Mouse (Mus musculus): ENCODE data around the gene Lactbl1. TPM values are rescaled to one million over a fixed set of nuclear protein-coding genes. Genes with fewer than 3 reads are reported as not detected.
A peak's percentile ranks its signal among the peaks of the same experiment; 100 is the strongest.

Gene Lactbl1
- total and polyA plus RNA-seq, 2 experiments from 2014 or later: 0.06 to 0.42 TPM

DNA sequence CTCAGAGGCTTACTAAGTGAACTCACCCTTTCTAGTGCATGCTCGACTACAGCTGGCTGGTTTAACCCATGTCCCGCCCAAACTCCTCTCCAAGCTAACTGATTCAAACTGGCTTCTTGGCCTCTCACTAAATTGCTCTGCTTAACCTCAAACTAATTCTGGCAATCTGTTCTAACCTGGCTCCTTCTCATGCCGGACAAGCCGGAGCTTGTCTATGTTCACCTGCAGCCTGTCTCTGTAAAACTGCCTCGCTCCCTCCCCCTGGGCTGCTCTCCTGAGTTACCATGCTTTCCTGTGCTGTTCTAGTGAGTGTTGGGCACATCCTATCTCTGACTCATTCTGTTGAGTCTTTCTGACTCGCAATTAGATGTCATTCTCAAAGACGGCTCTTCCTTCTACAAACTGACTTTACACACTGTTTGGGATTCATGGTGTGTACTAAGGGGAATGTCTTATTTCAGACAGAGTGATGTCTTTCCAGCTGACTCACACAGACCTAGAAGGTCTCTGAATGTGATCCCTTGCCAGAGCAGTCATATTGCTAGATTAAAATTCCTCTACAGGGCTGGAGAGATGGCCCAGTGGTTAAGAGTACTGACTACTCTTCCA lies 24.0 kb upstream of the Lactbl1 start:
- DNase-seq (ENCODE audit: low spot score) (no peak), ATAC-seq (no peak)
- no peak overlapping the region for H3K4me3 ChIP-seq (ENCODE audit: low read length)
- no peak overlapping the region for H3K9ac ChIP-seq (replicated peaks; ENCODE audit: low read length)
- H3K27me3 ChIP-seq (ENCODE audit: insufficient read depth, low read length): no peaks in the 10 kb centered on the region
- H3K27ac ChIP-seq: no peak overlapping the region
- WGBS: 92% methylated on average over 7 of the region's 7 CpGs
- H3K9me3 ChIP-seq (ENCODE audit: low read length): no peaks in the 10 kb centered on the region
- no peak overlapping the region for H3K4me2 ChIP-seq (ENCODE audit: low read depth, low read length)
- no peaks in the 10 kb centered on the region for H3K36me3 ChIP-seq (ENCODE audit: insufficient read depth, low read length)
- H3K4me1 ChIP-seq (ENCODE audit: insufficient read depth, low read length): peaks cover 3% of the 10 kb centered on the region; the same call in 1 of the 2 replicates
- TF ChIP-seq CTCF (IDR thresholded peaks at IDR 0.05; ENCODE audit: low read depth): no peak

DNA sequence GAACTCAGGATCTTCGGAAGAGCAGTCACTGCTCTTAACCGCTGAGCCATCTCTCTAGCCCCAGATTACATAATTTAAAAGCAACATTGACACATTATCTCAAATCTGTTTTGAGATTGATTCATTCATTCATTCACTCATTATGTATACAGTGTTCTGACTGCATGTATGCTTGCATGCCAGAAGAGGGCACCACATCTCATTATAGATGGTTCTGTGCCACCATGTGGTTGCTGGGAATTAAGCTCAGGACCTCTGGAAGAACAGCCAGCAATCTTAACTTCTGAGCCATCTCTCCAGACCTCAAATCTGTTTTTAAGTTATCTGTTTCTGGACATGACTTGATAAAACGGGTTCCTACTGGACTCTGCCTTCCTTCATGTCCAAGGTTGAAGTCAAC lies 22.6 kb upstream of the Lactbl1 start:
- H3K9ac ChIP-seq (replicated peaks; ENCODE audit: low read length): no peak overlapping the region
- no peaks in the 10 kb centered on the region for H3K27me3 ChIP-seq (ENCODE audit: insufficient read depth, low read length)
- no peak overlapping the region for H3K4me3 ChIP-seq (ENCODE audit: low read length)
- H3K27ac ChIP-seq: no peak overlapping the region
- no peaks in the 10 kb centered on the region for H3K36me3 ChIP-seq (ENCODE audit: insufficient read depth, low read length)
- TF ChIP-seq CTCF (IDR thresholded peaks at IDR 0.05; ENCODE audit: low read depth): peak; percentile 27
- ATAC-seq: no peak
- WGBS: 96% methylated on average over 3 of the region's 3 CpGs
- DNase-seq (ENCODE audit: low spot score): no peak
- H3K9me3 ChIP-seq (ENCODE audit: low read length): no peaks in the 10 kb centered on the region
- H3K4me2 ChIP-seq (ENCODE audit: low read depth, low read length): peak overlapping the region; percentile 59; the same call in 1 of the 2 replicates
- peaks cover 3% of the 10 kb centered on the region; the same call in 1 of the 2 replicates for H3K4me1 ChIP-seq (ENCODE audit: insufficient read depth, low read length)

DNA sequence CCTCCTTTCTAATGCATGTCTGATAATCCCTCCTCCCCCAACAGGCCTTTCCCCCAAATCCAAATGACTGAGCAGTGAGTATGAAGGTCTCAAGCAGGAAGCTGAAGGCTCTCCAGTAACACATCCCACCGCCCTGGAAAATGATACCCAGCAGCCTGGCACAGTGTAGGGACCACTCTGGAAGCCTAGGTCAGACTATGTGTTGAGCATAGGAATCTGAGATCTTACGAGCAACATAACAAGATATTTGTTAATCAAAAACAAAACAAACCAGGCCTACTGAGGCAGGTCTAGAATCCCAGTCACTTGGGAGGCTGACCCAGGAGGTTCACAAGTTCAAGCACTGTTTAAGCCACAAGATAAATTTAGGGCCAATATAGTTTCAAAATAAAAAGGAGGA lies 21.9 kb upstream of the Lactbl1 start:
- Histone ChIP-seq H3K36me3 (ENCODE audit: insufficient read depth, low read length) (no peaks in the 10 kb centered on the region), H3K9ac (replicated peaks; ENCODE audit: low read length) (no peak overlapping the region), H3K4me1 (ENCODE audit: insufficient read depth, low read length) (peaks cover 3% of the 10 kb centered on the region; the same call in 1 of the 2 replicates), H3K27ac (no peak overlapping the region), H3K4me2 (ENCODE audit: low read depth, low read length) (peak overlapping the region; percentile 59), H3K9me3 (ENCODE audit: low read length) (no peaks in the 10 kb centered on the region), H3K4me3 (ENCODE audit: low read length) (peak overlapping the region; percentile 92), H3K27me3 (ENCODE audit: insufficient read depth, low read length) (no peaks in the 10 kb centered on the region)
- no peak for ATAC-seq
- DNase-seq (ENCODE audit: low spot score): no peak
- TF ChIP-seq CTCF (IDR thresholded peaks at IDR 0.05; ENCODE audit: low read depth): no peak
- 80% methylated on average over 2 of the region's 2 CpGs for WGBS

DNA sequence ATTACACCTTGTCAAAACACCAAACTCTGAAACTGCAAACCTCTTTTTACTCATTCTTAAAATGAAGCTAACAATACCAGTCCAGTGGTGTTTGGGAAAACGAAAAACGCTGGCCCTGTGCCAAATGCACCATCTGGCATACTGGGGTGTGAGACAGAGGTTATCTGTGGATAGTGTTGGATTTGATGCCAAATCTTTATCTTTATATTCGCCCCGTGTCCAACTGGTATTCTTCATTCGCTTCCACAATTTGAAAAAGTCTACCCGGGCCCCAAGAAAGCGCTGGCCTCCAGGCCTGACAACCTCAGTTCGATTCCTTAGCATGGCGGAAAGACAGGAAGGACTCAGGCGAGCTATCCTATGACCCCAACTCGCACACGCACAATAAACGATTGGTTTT lies 20.9 kb upstream of the Lactbl1 start:
- Histone ChIP-seq H3K9me3 (ENCODE audit: low read length) (no peaks in the 10 kb centered on the region), H3K27me3 (ENCODE audit: insufficient read depth, low read length) (no peaks in the 10 kb centered on the region), H3K4me2 (ENCODE audit: low read depth, low read length) (peak overlapping the region; percentile 59), H3K36me3 (ENCODE audit: insufficient read depth, low read length) (no peaks in the 10 kb centered on the region), H3K27ac (peak overlapping the region; percentile 96), H3K9ac (replicated peaks; ENCODE audit: low read length) (peak overlapping the region; percentile 99), H3K4me3 (ENCODE audit: low read length) (peak overlapping the region; percentile 92), H3K4me1 (ENCODE audit: insufficient read depth, low read length) (peaks cover 3% of the 10 kb centered on the region; the same call in 1 of the 2 replicates)
- TF ChIP-seq CTCF (IDR thresholded peaks at IDR 0.05; ENCODE audit: low read depth): no peak
- DNase-seq (ENCODE audit: low spot score) (peak; percentile 73), ATAC-seq (no peak)
- WGBS: under 1% methylated on average over 13 of the region's 13 CpGs

DNA sequence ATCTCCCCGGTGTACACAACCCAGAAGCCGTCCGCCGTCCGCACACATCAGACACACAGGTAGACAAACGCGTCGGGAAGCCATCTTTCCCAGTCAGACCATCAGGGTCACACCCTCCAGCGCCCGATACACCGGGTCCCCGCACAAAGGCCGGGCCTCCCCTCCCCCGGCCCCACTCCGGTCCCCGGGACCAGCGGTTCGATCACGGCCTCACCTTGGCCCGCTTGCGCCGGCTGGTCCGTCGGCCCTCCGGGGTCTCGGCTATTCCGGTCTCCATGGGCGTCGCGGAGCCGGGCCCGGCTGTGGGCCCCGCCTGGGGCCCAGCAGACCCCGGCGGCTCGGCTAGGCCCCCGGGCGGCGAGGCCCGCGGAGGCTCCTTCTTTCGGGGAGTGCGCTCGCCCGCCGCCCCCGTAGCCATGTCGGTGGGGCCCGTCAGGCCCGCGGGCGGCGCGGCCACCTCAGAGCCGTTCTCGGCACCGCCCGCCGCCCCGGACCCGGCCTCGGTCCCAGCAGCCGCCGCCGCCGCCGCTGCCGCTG lies 20.3 kb upstream of the Lactbl1 start:
- no peaks in the 10 kb centered on the region for H3K36me3 ChIP-seq (ENCODE audit: insufficient read depth, low read length)
- H3K4me3 ChIP-seq (ENCODE audit: low read length): peak overlapping the region; percentile 92
- no peaks in the 10 kb centered on the region for H3K9me3 ChIP-seq (ENCODE audit: low read length)
- H3K4me1 ChIP-seq (ENCODE audit: insufficient read depth, low read length): peaks cover 3% of the 10 kb centered on the region; the same call in 1 of the 2 replicates
- no peaks in the 10 kb centered on the region for H3K27me3 ChIP-seq (ENCODE audit: insufficient read depth, low read length)
- H3K4me2 ChIP-seq (ENCODE audit: low read depth, low read length): peak overlapping the region; percentile 59
- peak overlapping the region; percentile 99 for H3K9ac ChIP-seq (replicated peaks; ENCODE audit: low read length)
- no peak for TF ChIP-seq CTCF (IDR thresholded peaks at IDR 0.05; ENCODE audit: low read depth)
- ATAC-seq (peak; percentile 69), DNase-seq (ENCODE audit: low spot score) (peak; percentile 43)
- under 1% methylated on average over 51 of the region's 68 CpGs for WGBS
- H3K27ac ChIP-seq: peak overlapping the region; percentile 96

DNA sequence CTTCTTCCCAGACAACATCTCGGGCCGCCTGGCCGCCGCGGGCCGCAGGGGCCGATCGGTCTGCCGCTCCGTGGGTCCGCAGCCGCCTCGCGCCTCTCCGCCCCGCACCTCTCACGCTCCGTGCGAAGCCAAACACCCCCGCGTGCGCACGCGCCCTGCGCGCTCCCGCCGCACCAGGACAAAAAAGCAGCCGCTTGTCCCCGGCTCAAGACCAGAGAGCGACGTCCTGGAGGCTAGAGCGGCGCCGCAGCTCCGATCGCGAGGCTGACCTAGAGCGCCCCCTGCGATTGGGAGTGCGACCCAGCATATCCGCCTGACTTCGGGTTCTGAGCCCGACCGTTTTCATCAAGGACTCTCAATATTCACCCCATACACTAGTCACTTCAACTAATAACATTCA lies 19.9 kb upstream of the Lactbl1 start, which contains the start of gene Kdm1a:
Gene Kdm1a (minus strand): TSS at position 156 of the 400 bp plus-strand sequence.
- Histone ChIP-seq H3K4me2 (ENCODE audit: low read depth, low read length) (peak within 1 kb of the TSS; percentile 59), H3K36me3 (ENCODE audit: insufficient read depth, low read length) (no peaks in the 10 kb centered on the region), H3K9ac (replicated peaks; ENCODE audit: low read length) (peak within 1 kb of the TSS; percentile 99), H3K4me3 (ENCODE audit: low read length) (peak within 1 kb of the TSS; percentile 92), H3K27ac (peak within 1 kb of the TSS; percentile 96), H3K9me3 (ENCODE audit: low read length) (no peaks in the 10 kb centered on the region), H3K4me1 (ENCODE audit: insufficient read depth, low read length) (peaks cover 3% of the 10 kb centered on the region; the same call in 1 of the 2 replicates), H3K27me3 (ENCODE audit: insufficient read depth, low read length) (no peaks in the 10 kb centered on the region)
- DNase-seq (ENCODE audit: low spot score) (peak; percentile 98), ATAC-seq (peak; percentile 90)
- WGBS: under 1% methylated on average over 42 of the region's 45 CpGs
- peak; percentile 97 for TF ChIP-seq CTCF (IDR thresholded peaks at IDR 0.05; ENCODE audit: low read depth)

All from hindbrain, postnatal 0 days (tissue).